Mouse (Mus musculus) heart, adult 10 weeks (tissue): Measurements from ENCODE around the gene Tagln3. TPM values are rescaled to one million over a fixed set of nuclear protein-coding genes. Genes with fewer than 3 reads are reported as not detected.

Experiments used
- polyA plus RNA-seq: library from polyadenylated mRNA; stranded (reverse); fragments of 350-450 nt; fragmentation: Illumina TruSeq; extraction: RNeasy Lipid Tissue Mini Kit (QIAGEN cat#74804); gene quantifications from one replicate; pipeline ENCODE4 v1.2.3, GENCODE M21; 2014; ENCODE audit warnings: low read depth, low replicate concordance

Gene Tagln3
- polyA plus RNA-seq = 2.0 TPM

GRCm38 (mm10) chr16:45724061-45724741, at the start of gene Tagln3:
Tagln3 (minus strand) TSS chr16:45724608.

GRCm38 (mm10) chr16:45742615-45743476, 18.4 kb upstream of the Tagln3 start, which contains the start of gene Abhd10:
Abhd10 (minus strand) TSS chr16:45742955.

DNA sequence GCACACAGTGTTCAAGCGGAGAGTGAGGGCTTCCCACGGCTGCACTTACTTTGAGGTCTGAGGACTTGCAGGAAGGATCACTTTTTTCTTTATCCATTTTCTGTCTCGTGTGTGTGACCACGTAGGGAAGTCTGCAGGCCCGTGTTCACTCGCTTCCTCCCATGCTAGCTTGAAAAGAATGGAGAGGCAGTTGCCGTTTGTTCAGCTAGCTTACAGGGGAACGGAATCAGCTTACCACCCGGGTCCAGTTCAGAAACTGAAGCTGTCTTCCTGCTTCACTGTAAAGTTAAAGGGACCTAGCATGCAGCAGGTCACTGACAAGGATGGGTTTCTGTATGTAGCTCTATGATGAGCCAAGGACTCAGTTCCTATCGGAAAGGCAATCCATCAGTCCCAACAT, 30.9 kb downstream of the Tagln3 start, which contains the start of gene Tmprss7:
TSS of gene Tmprss7 (minus strand) at position 101 of the 400 bp plus-strand sequence.

Other genes with a start within 250 kb of the Tagln3 start
- gene Gm609, start 231.6 kb downstream of the Tagln3 start, polyA plus RNA-seq = not detected
- gene Gm17783, start 192.6 kb downstream of the Tagln3 start, polyA plus RNA-seq = not detected
- gene Slc9c1, start 189.3 kb downstream of the Tagln3 start, polyA plus RNA-seq = not detected
- gene Gcsam, start 114.2 kb downstream of the Tagln3 start, polyA plus RNA-seq = not detected
- gene BC016579, start 70.5 kb downstream of the Tagln3 start, polyA plus RNA-seq = not detected
- not detected for gene Tmprss7, start 30.9 kb downstream of the Tagln3 start, polyA plus RNA-seq
- gene Abhd10, start 18.3 kb upstream of the Tagln3 start, polyA plus RNA-seq = 17.5 TPM
- gene Phldb2, start 229.0 kb upstream of the Tagln3 start, polyA plus RNA-seq = 14.3 TPM